Mouse (Mus musculus): ENCODE results near the gene Socs2.
A peak's percentile ranks its signal among the peaks of the same experiment; 100 is the strongest.

The Socs2 gene

GRCm38 (mm10) chr10:95416685-95417495 is at the start of gene Socs2:
Socs2 (minus strand) TSS chr10:95417180.
- peak; percentile 57 for ATAC-seq (ENCODE audit: insufficient number of reproducible peaks, low FRiP score, low TSS enrichment)

GRCm38 (mm10) chr10:95465485-95465896 is 48.5 kb upstream of the Socs2 start:
- no peak for ATAC-seq (ENCODE audit: insufficient number of reproducible peaks, low FRiP score, low TSS enrichment)

DNA sequence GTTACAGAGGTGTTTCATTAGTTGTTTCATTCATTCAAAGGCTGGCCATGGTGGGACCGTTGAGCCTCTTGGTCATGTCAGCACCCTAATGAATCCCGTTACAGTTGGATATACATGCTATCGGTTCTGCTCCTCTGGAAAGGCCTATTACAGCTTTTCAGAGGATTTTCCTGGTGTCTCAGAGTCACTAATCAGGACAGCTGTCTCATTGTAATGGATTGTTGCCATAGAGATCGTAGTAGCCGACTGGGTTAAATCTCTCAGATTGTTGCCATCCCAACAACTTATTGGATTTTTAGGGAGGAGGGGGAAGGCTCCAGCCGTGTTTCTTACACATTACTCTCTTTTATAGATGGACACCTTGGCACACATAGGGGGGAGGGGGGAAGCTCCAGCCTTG is 47.5 kb upstream of the Socs2 start:
- ATAC-seq (ENCODE audit: insufficient number of reproducible peaks, low FRiP score, low TSS enrichment), result no peak

DNA sequence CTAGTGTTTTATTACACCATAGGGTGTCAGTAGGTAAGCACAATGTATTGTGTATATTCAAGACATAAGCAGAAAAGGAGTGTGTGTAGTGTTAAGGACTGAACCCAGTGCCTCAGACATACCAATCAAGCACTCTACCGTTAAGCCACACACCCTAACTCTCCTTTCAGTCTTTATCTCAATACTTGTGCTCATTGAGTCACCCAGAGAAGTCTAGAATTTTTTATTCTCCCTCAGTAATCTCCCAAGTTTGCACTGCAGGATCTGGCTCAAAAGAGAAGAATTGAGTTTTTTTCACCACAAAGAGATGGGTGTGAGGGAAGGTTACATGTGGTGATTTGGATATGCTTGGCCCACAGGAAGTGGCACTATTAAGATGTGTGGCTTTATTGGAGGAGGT is 45.3 kb upstream of the Socs2 start:
- ATAC-seq (ENCODE audit: insufficient number of reproducible peaks, low FRiP score, low TSS enrichment), result no peak

- ATAC-seq (ENCODE audit: insufficient number of reproducible peaks, low FRiP score, low TSS enrichment), result no peak
Measured at GRCm38 (mm10) chr10:95461053-95461553, 44.1 kb upstream of the Socs2 start.

GRCm38 (mm10) chr10:95458050-95458806 is 41.2 kb upstream of the Socs2 start:
- ATAC-seq (ENCODE audit: insufficient number of reproducible peaks, low FRiP score, low TSS enrichment), result no peak

GRCm38 (mm10) chr10:95457367-95458049 is 40.5 kb upstream of the Socs2 start:
- ATAC-seq (ENCODE audit: insufficient number of reproducible peaks, low FRiP score, low TSS enrichment), result no peak

DNA sequence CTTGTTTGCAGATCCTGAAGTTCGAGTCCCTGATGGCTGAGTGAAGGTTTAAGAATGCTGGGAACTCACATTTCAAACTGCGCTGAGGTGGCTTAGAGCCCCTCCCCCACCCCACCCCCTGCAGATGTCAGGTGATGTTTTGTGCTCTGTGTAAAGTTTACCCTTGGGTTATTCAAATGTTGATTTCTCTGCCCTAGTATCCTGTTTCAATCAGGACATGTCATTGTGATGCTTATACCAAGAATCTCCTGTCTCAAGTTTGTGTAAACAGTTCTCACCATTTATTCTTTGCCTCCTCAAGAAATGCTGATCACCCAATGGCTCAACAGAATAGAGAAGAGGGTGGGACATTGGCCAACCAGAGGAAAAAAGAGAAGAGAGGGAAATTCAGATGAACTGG is 39.1 kb upstream of the Socs2 start:
- no peak for ATAC-seq (ENCODE audit: insufficient number of reproducible peaks, low FRiP score, low TSS enrichment)

GRCm38 (mm10) chr10:95453282-95453681 is 36.3 kb upstream of the Socs2 start:
- no peak for ATAC-seq (ENCODE audit: insufficient number of reproducible peaks, low FRiP score, low TSS enrichment)

GRCm38 (mm10) chr10:95449033-95449432 is 32.1 kb upstream of the Socs2 start:
- ATAC-seq (ENCODE audit: insufficient number of reproducible peaks, low FRiP score, low TSS enrichment), result no peak

GRCm38 (mm10) chr10:95447954-95448353 is 31.0 kb upstream of the Socs2 start:
- no peak for ATAC-seq (ENCODE audit: insufficient number of reproducible peaks, low FRiP score, low TSS enrichment)

GRCm38 (mm10) chr10:95445104-95446056 is 28.4 kb upstream of the Socs2 start:
- ATAC-seq (ENCODE audit: insufficient number of reproducible peaks, low FRiP score, low TSS enrichment), result no peak

DNA sequence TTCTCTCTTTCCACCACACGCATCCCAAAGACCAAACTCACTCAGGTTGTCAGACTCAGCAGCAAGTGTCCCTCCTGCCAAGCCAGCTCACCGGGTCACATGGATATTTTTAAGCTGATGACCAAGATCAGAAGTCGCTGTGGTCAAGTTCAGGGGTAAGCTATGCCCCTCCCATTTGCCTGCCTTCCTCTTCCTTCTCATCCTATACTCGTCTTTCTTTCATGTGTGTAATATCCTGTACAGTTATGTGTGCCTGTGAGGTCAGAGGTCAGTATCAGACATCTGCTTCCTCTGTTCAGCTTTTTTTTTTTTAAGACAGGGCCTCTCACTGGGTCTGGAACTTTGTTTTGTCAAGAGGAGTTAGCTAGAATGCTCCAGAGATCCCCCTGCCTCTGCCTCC is 25.4 kb upstream of the Socs2 start:
- ATAC-seq (ENCODE audit: insufficient number of reproducible peaks, low FRiP score, low TSS enrichment), result no peak

- ATAC-seq (ENCODE audit: insufficient number of reproducible peaks, low FRiP score, low TSS enrichment), result no peak
Measured at GRCm38 (mm10) chr10:95440566-95440965, 23.6 kb upstream of the Socs2 start.

GRCm38 (mm10) chr10:95439718-95440339 is 22.8 kb upstream of the Socs2 start:
- no peak for ATAC-seq (ENCODE audit: insufficient number of reproducible peaks, low FRiP score, low TSS enrichment)

DNA sequence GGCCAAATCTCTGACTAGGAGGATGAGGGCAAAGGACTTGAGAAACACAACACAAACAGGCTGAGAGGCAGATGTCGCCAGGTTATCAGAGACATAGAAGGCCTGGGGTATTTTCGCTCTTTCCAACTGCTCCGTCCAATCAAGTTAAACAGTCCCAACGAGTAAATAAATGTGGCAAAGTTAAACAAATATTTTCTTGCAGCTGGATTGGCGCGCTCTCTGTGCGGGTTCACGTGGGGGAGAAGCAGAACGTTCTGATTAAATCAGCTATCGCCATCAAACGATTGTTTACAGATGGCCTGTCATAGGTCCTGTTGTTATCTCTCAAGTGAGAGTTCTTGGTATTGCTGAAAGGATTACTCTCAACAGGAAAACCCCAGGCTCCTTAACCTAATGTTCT is 22.0 kb upstream of the Socs2 start:
- ATAC-seq (ENCODE audit: insufficient number of reproducible peaks, low FRiP score, low TSS enrichment), result no peak

DNA sequence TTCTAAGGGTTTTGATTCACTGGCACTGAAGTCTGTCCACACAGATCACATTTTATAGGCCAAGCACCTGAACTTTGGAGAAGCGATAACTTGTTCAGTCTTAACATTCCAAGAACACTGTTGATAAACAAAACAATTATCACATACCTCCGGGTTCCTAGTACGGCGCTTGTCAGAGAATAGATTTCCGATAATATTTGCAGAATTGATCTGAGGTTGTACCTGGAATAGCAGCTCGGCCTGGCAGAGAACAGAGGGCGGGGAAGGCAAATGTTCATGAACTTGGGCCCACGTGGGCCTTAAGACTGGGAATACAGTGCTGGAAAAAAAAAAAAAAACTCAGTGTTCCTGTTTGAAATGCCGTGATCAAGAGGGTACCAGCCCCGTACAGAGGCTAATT is 13.3 kb upstream of the Socs2 start:
- ATAC-seq (ENCODE audit: insufficient number of reproducible peaks, low FRiP score, low TSS enrichment), result no peak

GRCm38 (mm10) chr10:95429111-95429510 is 12.1 kb upstream of the Socs2 start:
- no peak for ATAC-seq (ENCODE audit: insufficient number of reproducible peaks, low FRiP score, low TSS enrichment)

Data from cerebellum, adult (tissue).